Mouse (Mus musculus) MEL (cell line): ENCODE data around the gene Fbxw4. TPM values are rescaled to one million over a fixed set of nuclear protein-coding genes. Genes with fewer than 3 reads are reported as not detected.

Experiments
- DNase-seq: peaks from one replicate; pipeline ENCODE4 v3.0.0; 2011; ENCODE audit warnings: low read depth, low spot score
- H3K27ac ChIP-seq: 2 replicates; pipeline ENCODE4 v1.5.1; 2012; ENCODE audit warnings: low read depth, mild to moderate bottlenecking, control low read depth, low read length, moderate library complexity; ENCODE audit not compliant: control insufficient read depth
- H3K27me3 ChIP-seq, 2 experiments: fragments of 150-350 bp in 1 of 2; sonication (generic) in 1 of 2; 2 replicates each; pipeline ENCODE4 v1.6.1; 2012; ENCODE audit warnings: low read length in 2 of 2, mild to moderate bottlenecking in 2 of 2, improper control_type of control experiment in 1 of 2, moderate library complexity in 1 of 2; ENCODE audit not compliant: insufficient read depth in 2 of 2, control insufficient read depth in 1 of 2
- H3K36me3 ChIP-seq, 2 experiments: 2 replicates each; pipeline ENCODE4 v1.6.1; 2012 to 2014; ENCODE audit warnings: low read length in 2 of 2, improper control_type of control experiment in 1 of 2, inconsistent platforms in 1 of 2, mild to moderate bottlenecking in 1 of 2; ENCODE audit not compliant: insufficient read depth in 2 of 2, control insufficient read depth in 1 of 2
- H3K4me1 ChIP-seq, 2 experiments: fragments of 150-350 bp in 1 of 2; sonication (generic) in 1 of 2; 2 replicates each; pipeline ENCODE4 v1.6.1; 2012; ENCODE audit warnings: low read length in 2 of 2, improper control_type of control experiment in 1 of 2, mild to moderate bottlenecking in 1 of 2; ENCODE audit not compliant: insufficient read depth in 2 of 2, control insufficient read depth in 1 of 2
- H3K4me3 ChIP-seq, 2 experiments: fragments of 150-350 bp in 1 of 2; sonication (generic) in 1 of 2; 2 replicates each; pipeline ENCODE4 v1.5.1; 2012; ENCODE audit warnings: low read depth in 2 of 2, low read length in 2 of 2, mild to moderate bottlenecking in 2 of 2, moderate library complexity in 2 of 2, control low read depth in 1 of 2, improper control_type of control experiment in 1 of 2; ENCODE audit not compliant: control insufficient read depth in 1 of 2, insufficient read depth in 1 of 2
- H3K79me2 ChIP-seq: 2 replicates; pipeline ENCODE4 v1.6.1; 2012; ENCODE audit warnings: mild to moderate bottlenecking, low read length, moderate library complexity; ENCODE audit not compliant: control insufficient read depth, poor library complexity, insufficient read depth
- H3K9ac ChIP-seq: 2 replicates; pipeline ENCODE4 v1.6.1; 2012; ENCODE audit warnings: low read depth, mild to moderate bottlenecking, control low read depth, low read length, moderate library complexity; ENCODE audit not compliant: control insufficient read depth, poor library complexity, severe bottlenecking
- H3K9me3 ChIP-seq: fragments of 150-350 bp; sonication (generic); replicated peaks from 2 replicates; pipeline ENCODE4 v1.6.1; 2012; ENCODE audit warnings: mild to moderate bottlenecking, low read length, improper control_type of control experiment, moderate library complexity; ENCODE audit not compliant: insufficient read depth
- BHLHE40 ChIP-seq: IDR thresholded peaks from 2 replicates; pipeline ENCODE4 v1.6.1; 2012; ENCODE audit warnings: low read depth, mild to moderate bottlenecking, inconsistent platforms, low read length, improper control_type of control experiment, borderline replicate concordance
- CHD1 ChIP-seq: IDR thresholded peaks from 2 replicates; pipeline ENCODE4 v1.6.1; 2012; ENCODE audit warnings: low read depth, mild to moderate bottlenecking, inconsistent platforms, low read length, improper control_type of control experiment
- CHD2 ChIP-seq: IDR thresholded peaks from 2 replicates; pipeline ENCODE4 v1.6.1; 2011; ENCODE audit warnings: low read length, improper control_type of control experiment
- ETS1 ChIP-seq: IDR thresholded peaks from 2 replicates; pipeline ENCODE4 v1.6.1; 2012; ENCODE audit warnings: low read depth, mild to moderate bottlenecking, inconsistent platforms, low read length, improper control_type of control experiment, moderate library complexity
- JUND ChIP-seq: IDR thresholded peaks from 2 replicates; pipeline ENCODE4 v1.6.1; 2011; ENCODE audit warnings: low read depth, mild to moderate bottlenecking, improper control_type of control experiment, low read length
- KAT2A ChIP-seq: conservative IDR thresholded peaks from 2 replicates; pipeline ENCODE4 v1.6.1; 2012; ENCODE audit warnings: low read depth, low read length, improper control_type of control experiment, inconsistent platforms
- MAFK ChIP-seq: IDR thresholded peaks from 2 replicates; pipeline ENCODE4 v1.6.1; 2011; ENCODE audit warnings: low read depth, mild to moderate bottlenecking, low read length, improper control_type of control experiment, borderline replicate concordance
- MAX ChIP-seq: IDR thresholded peaks from 2 replicates; pipeline ENCODE4 v1.6.1; 2011; ENCODE audit warnings: low read length, improper control_type of control experiment
- MAZ ChIP-seq: IDR thresholded peaks from 2 replicates; pipeline ENCODE4 v1.6.1; 2012; ENCODE audit warnings: low read depth, mild to moderate bottlenecking, inconsistent platforms, low read length, improper control_type of control experiment
- MEF2A ChIP-seq: IDR thresholded peaks from 2 replicates; pipeline ENCODE4 v1.6.1; 2014; ENCODE audit warnings: low read depth, mild to moderate bottlenecking, inconsistent platforms, low read length, improper control_type of control experiment; ENCODE audit not compliant: poor library complexity, insufficient replicate concordance, severe bottlenecking; ENCODE audit errors: extremely low read depth
- MXI1 ChIP-seq: IDR thresholded peaks from 2 replicates; pipeline ENCODE4 v1.6.1; 2011; ENCODE audit warnings: mild to moderate bottlenecking, low read depth, low read length, improper control_type of control experiment
- MYB ChIP-seq: IDR thresholded peaks from 2 replicates; pipeline ENCODE4 v1.6.1; 2011; ENCODE audit warnings: mild to moderate bottlenecking, low read depth, low read length, improper control_type of control experiment
- MYC ChIP-seq: IDR thresholded peaks from 2 replicates; pipeline ENCODE4 v1.6.1; 2011; ENCODE audit warnings: low read depth, mild to moderate bottlenecking, low read length, improper control_type of control experiment, moderate library complexity
- NELFE ChIP-seq: IDR thresholded peaks from 2 replicates; pipeline ENCODE4 v1.6.1; 2011; ENCODE audit warnings: low read depth, low read length, improper control_type of control experiment
- NRF1 ChIP-seq: IDR thresholded peaks from 2 replicates; pipeline ENCODE4 v1.6.1; 2014; ENCODE audit warnings: low read depth, mild to moderate bottlenecking, inconsistent platforms, low read length, improper control_type of control experiment, moderate library complexity; ENCODE audit not compliant: poor library complexity, insufficient read depth, severe bottlenecking
- POLR2A ChIP-seq, 2 experiments: IDR thresholded peaks; 2 replicates each; pipeline ENCODE4 v1.6.1; 2011 to 2012; ENCODE audit warnings: low read length in 2 of 2, mild to moderate bottlenecking in 2 of 2, control low read depth in 1 of 2, improper control_type of control experiment in 1 of 2, low read depth in 1 of 2, moderate library complexity in 1 of 2; ENCODE audit not compliant: control insufficient read depth in 1 of 2, insufficient read depth in 1 of 2, poor library complexity in 1 of 2
- RAD21 ChIP-seq: IDR thresholded peaks from 2 replicates; pipeline ENCODE4 v1.6.1; 2011; ENCODE audit warnings: mild to moderate bottlenecking, low read depth, low read length, improper control_type of control experiment
- SIN3A ChIP-seq: IDR thresholded peaks from 2 replicates; pipeline ENCODE4 v1.6.1; 2012; ENCODE audit warnings: low read length, improper control_type of control experiment, inconsistent platforms
- TAL1 ChIP-seq: IDR thresholded peaks from 2 replicates; pipeline ENCODE4 v1.6.1; 2012; ENCODE audit warnings: mild to moderate bottlenecking, inconsistent platforms, low read length, moderate library complexity, mixed read lengths
- TBP ChIP-seq: IDR thresholded peaks from 2 replicates; pipeline ENCODE4 v1.8.0; 2011; ENCODE audit warnings: low read depth, low read length, improper control_type of control experiment
- UBTF ChIP-seq: IDR thresholded peaks from 2 replicates; pipeline ENCODE4 v1.6.1; 2012; ENCODE audit warnings: low read depth, mild to moderate bottlenecking, inconsistent platforms, low read length, improper control_type of control experiment, moderate library complexity, borderline replicate concordance; ENCODE audit not compliant: insufficient read depth
- USF1 ChIP-seq: IDR thresholded peaks from 2 replicates; pipeline ENCODE4 v1.6.1; 2014; ENCODE audit warnings: low read depth, mild to moderate bottlenecking, inconsistent platforms, low read length, improper control_type of control experiment, moderate library complexity
- USF2 ChIP-seq, 2 experiments: IDR thresholded peaks; 2 replicates each; pipeline ENCODE4 v1.6.1; 2011 to 2012; ENCODE audit warnings: improper control_type of control experiment in 2 of 2, low read length in 2 of 2, borderline replicate concordance in 1 of 2, inconsistent platforms in 1 of 2, low read depth in 1 of 2, mild to moderate bottlenecking in 1 of 2; ENCODE audit not compliant: insufficient read depth in 1 of 2
- ZKSCAN1 ChIP-seq: IDR thresholded peaks from 2 replicates; pipeline ENCODE4 v1.6.1; 2012; ENCODE audit warnings: low read depth, mild to moderate bottlenecking, inconsistent platforms, low read length, improper control_type of control experiment, moderate library complexity
- ZNF384 ChIP-seq: IDR thresholded peaks from 2 replicates; pipeline ENCODE4 v1.6.1; 2012; ENCODE audit warnings: low read depth, mild to moderate bottlenecking, inconsistent platforms, low read length, improper control_type of control experiment
- polyA plus RNA-seq, 2 experiments: library from polyadenylated mRNA; stranded (reverse) in 1 of 2; unstranded in 1 of 2; fragments of >175 nt in 1 of 2; fragments of >200 nt in 1 of 2; gene quantifications; 2 replicates each; pipeline versions ENCODE4 v1.2.1 to v1.2.4; 2012; ENCODE audit warnings: low replicate concordance in 2 of 2, low read depth in 1 of 2; ENCODE audit not compliant: insufficient read length in 2 of 2, insufficient read depth in 1 of 2, missing spikeins in 1 of 2
- total RNA-seq: library from RNA; depleted of rRNA; stranded (reverse); fragments of 300-350 nt; gene quantifications from 2 replicates; pipeline ENCODE4 v1.2.3, GENCODE M21; 2012

The Fbxw4 gene
- total and polyA plus RNA-seq, 3 experiments, result 12.4 to 45.3 TPM; not detected in 1

GRCm38 (mm10) chr19:45578976-45579375, 81.1 kb downstream of the Fbxw4 start:
- Histone ChIP-seq H3K27ac (no peak overlapping the region), H3K4me1 (peaks cover 0 to 20% of the 10 kb centered on the region in 2 experiments), H3K4me3 (no peak overlapping the region), H3K9ac (no peak overlapping the region), H3K27me3 (no peaks in the 10 kb centered on the region), H3K36me3 (peaks cover 0 to 20% of the 10 kb centered on the region in 2 experiments; a peak in 3 of 4 replicates), H3K79me2 (no peaks in the 10 kb centered on the region), H3K9me3 (no peaks in the 10 kb centered on the region)
- no peak for DNase-seq
- no peak for TF ChIP-seq ZNF384
- no peak for TF ChIP-seq ZKSCAN1
- no peak for TF ChIP-seq MAZ
- TF ChIP-seq SIN3A, result no peak
- TF ChIP-seq USF1, result no peak
- no peak for TF ChIP-seq BHLHE40
- TF ChIP-seq TAL1, result no peak
- TF ChIP-seq NRF1, result no peak

DNA sequence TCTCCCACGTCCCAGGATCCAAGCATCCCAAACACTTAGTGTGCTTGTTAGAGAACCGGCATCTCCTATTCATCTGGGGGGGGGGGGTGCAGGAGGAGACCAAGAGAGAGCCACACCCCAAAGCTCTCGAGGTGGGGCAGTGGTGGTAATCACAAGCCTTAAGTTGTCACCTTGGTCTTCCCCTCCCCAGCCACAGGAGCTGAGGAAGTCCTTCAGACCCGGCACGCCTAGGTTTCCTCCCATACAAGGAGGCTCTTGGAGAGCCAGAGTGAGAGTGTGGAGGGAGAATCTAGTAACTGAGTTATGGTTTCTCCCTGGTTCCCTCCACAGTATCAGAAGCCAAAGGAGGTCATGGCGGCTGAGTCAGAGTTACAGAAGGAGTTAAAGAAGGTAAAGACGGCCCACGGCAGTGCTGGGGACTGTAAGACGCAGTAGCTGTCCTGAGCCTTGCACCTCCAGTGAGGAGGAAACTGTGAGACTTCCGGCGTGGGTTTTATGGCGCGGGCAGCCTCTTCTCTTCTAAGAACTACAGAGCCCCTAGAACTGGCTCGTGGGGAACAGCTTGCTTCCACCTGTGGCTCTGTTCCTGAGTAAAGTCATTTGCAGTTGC, 82.9 kb downstream of the Fbxw4 start:
- Histone ChIP-seq H3K36me3 (peaks cover 0 to 20% of the 10 kb centered on the region in 2 experiments; a peak in 2 of 4 replicates), H3K79me2 (no peaks in the 10 kb centered on the region), H3K27ac (no peak overlapping the region), H3K9ac (no peak overlapping the region), H3K9me3 (no peaks in the 10 kb centered on the region), H3K4me3 (no peak overlapping the region), H3K4me1 (peaks cover 0 to 23% of the 10 kb centered on the region in 2 experiments), H3K27me3 (no peaks in the 10 kb centered on the region)
- DNase-seq, result no peak
- no peak for TF ChIP-seq MAX
- TF ChIP-seq MXI1, result no peak
- no peak for TF ChIP-seq UBTF
- TF ChIP-seq SIN3A, result no peak
- TF ChIP-seq RAD21, result no peak
- TF ChIP-seq ZNF384, result no peak
- TF ChIP-seq TBP, result no peak
- TF ChIP-seq KAT2A, result no peak
- no peak for TF ChIP-seq BHLHE40

- Histone ChIP-seq H3K36me3 (peaks cover 0 to 20% of the 10 kb centered on the region in 2 experiments; a peak in 2 of 4 replicates), H3K27me3 (no peaks in the 10 kb centered on the region), H3K9ac (no peak overlapping the region), H3K4me1 (peaks cover 0 to 23% of the 10 kb centered on the region in 2 experiments), H3K4me3 (no peak overlapping the region), H3K79me2 (no peaks in the 10 kb centered on the region), H3K9me3 (no peaks in the 10 kb centered on the region), H3K27ac (no peak overlapping the region)
- DNase-seq, result peak; percentile 54
- no peak for TF ChIP-seq CHD1
- no peak for TF ChIP-seq NELFE
- no peak for TF ChIP-seq MXI1
- no peak for TF ChIP-seq TBP
- TF ChIP-seq KAT2A, result no peak
- peak; percentile 87 for TF ChIP-seq TAL1
- TF ChIP-seq MEF2A, result no peak
- no peak for TF ChIP-seq POLR2A (IDR thresholded peaks at IDR 0.05; ENCODE audit: control insufficient read depth in 1 of 2, insufficient read depth in 1 of 2, low read depth in 1 of 2, low read length in 2 of 2, poor library complexity in 1 of 2)
- TF ChIP-seq MYC, result no peak
- no peak for TF ChIP-seq CHD2
- TF ChIP-seq MAX, result no peak
- no peak for TF ChIP-seq MYB
- no peak for TF ChIP-seq MAFK
- TF ChIP-seq JUND, result no peak
- TF ChIP-seq NRF1, result no peak
- TF ChIP-seq USF2 (IDR thresholded peaks at IDR 0.05; ENCODE audit: borderline replicate concordance in 1 of 2, insufficient read depth in 1 of 2, low read depth in 1 of 2, low read length in 2 of 2), result no peak
- TF ChIP-seq ETS1, result no peak
These were observed 84.5 kb downstream of the Fbxw4 start for GRCm38 (mm10) chr19:45575632-45576001.
